Mouse (Mus musculus): ENCODE measurements around the gene C130074G19Rik.

C130074G19Rik gene

GRCm38 (mm10) chr1:184877306-184877705, 5.7 kb downstream of the C130074G19Rik start:
- DNase-seq (ENCODE audit: extremely low spot score, low read depth, low spot score), result no peak

GRCm38 (mm10) chr1:184873910-184874309, 9.1 kb downstream of the C130074G19Rik start:
- no peak for DNase-seq (ENCODE audit: extremely low spot score, low read depth, low spot score)

- no peak for DNase-seq (ENCODE audit: extremely low spot score, low read depth, low spot score)
Observed at GRCm38 (mm10) chr1:184872069-184872819, 10.8 kb downstream of the C130074G19Rik start.

- DNase-seq (ENCODE audit: extremely low spot score, low read depth, low spot score), result no peak
Observed at GRCm38 (mm10) chr1:184871506-184871905, 11.5 kb downstream of the C130074G19Rik start.

GRCm38 (mm10) chr1:184870646-184871385, 12.2 kb downstream of the C130074G19Rik start:
- no peak for DNase-seq (ENCODE audit: extremely low spot score, low read depth, low spot score)

GRCm38 (mm10) chr1:184869939-184870565, 13.0 kb downstream of the C130074G19Rik start:
- DNase-seq (ENCODE audit: extremely low spot score, low read depth, low spot score), result no peak

- DNase-seq (ENCODE audit: extremely low spot score, low read depth, low spot score), result no peak
Observed at GRCm38 (mm10) chr1:184867640-184868120, 15.3 kb downstream of the C130074G19Rik start.

- no peak for DNase-seq (ENCODE audit: extremely low spot score, low read depth, low spot score)
Observed at GRCm38 (mm10) chr1:184864381-184864801, 18.6 kb downstream of the C130074G19Rik start.

GRCm38 (mm10) chr1:184862636-184863035, 20.4 kb downstream of the C130074G19Rik start:
- no peak for DNase-seq (ENCODE audit: extremely low spot score, low read depth, low spot score)

- DNase-seq (ENCODE audit: extremely low spot score, low read depth, low spot score), result no peak
Observed at GRCm38 (mm10) chr1:184861551-184861950, 21.5 kb downstream of the C130074G19Rik start.

GRCm38 (mm10) chr1:184860276-184860675, 22.7 kb downstream of the C130074G19Rik start:
- no peak for DNase-seq (ENCODE audit: extremely low spot score, low read depth, low spot score)

- DNase-seq (ENCODE audit: extremely low spot score, low read depth, low spot score), result no peak
Observed at GRCm38 (mm10) chr1:184858253-184858652, 24.8 kb downstream of the C130074G19Rik start.

- DNase-seq (ENCODE audit: extremely low spot score, low read depth, low spot score), result no peak
Observed at GRCm38 (mm10) chr1:184857216-184857615, 25.8 kb downstream of the C130074G19Rik start.

GRCm38 (mm10) chr1:184853922-184854321, 29.1 kb downstream of the C130074G19Rik start:
- DNase-seq (ENCODE audit: extremely low spot score, low read depth, low spot score), result no peak

- DNase-seq (ENCODE audit: extremely low spot score, low read depth, low spot score), result no peak
Observed at GRCm38 (mm10) chr1:184853339-184853738, 29.7 kb downstream of the C130074G19Rik start.

GRCm38 (mm10) chr1:184851741-184852618, 31.0 kb downstream of the C130074G19Rik start:
- peak; percentile 60 for DNase-seq (ENCODE audit: extremely low spot score, low read depth, low spot score)

GRCm38 (mm10) chr1:184851166-184851565, 31.9 kb downstream of the C130074G19Rik start:
- no peak for DNase-seq (ENCODE audit: extremely low spot score, low read depth, low spot score)

- no peak for DNase-seq (ENCODE audit: extremely low spot score, low read depth, low spot score)
Observed at GRCm38 (mm10) chr1:184846973-184847372, 36.0 kb downstream of the C130074G19Rik start.

GRCm38 (mm10) chr1:184846092-184846750, 36.8 kb downstream of the C130074G19Rik start, which contains the start of gene Marc2:
Gene Marc2 (minus strand): TSS chr1:184846451.
- no peak for DNase-seq (ENCODE audit: extremely low spot score, low read depth, low spot score)
